Mouse (Mus musculus): ENCODE measurements at regions not wholly inside any gene's neighbourhood (a gene's known extent, or its start where the extent isn't known, plus 50 kb on each side); places are given as distances from the start of the nearest gene placed in this dataset.
A peak's percentile ranks its signal among the peaks of the same experiment; 100 is the strongest.
"Not testable (repeated sequence)": the region's sequence is repeated elsewhere in the genome, so short reads cannot be mapped to it uniquely, and the experiment has no call there.

- H3K4me2 ChIP-seq (ENCODE audit: low read length) = no peak overlapping the region
- WGBS = 17% methylated on average over 2 of the region's 2 CpGs
- H3K4me3 ChIP-seq (replicated peaks; ENCODE audit: low read depth, low read length) = no peak overlapping the region
- DNase-seq = no peak
- H3K4me1 ChIP-seq (ENCODE audit: control insufficient read depth, insufficient read depth, low read length) = no peaks in the 10 kb centered on the region
- H3K9ac ChIP-seq (replicated peaks; ENCODE audit: low read length) = no peak overlapping the region
- no peak overlapping the region for H3K27ac ChIP-seq (replicated peaks; ENCODE audit: low read depth, low read length)
- ATAC-seq (ENCODE audit: low FRiP score, low TSS enrichment) = no peak
- no peaks in the 10 kb centered on the region for H3K27me3 ChIP-seq (ENCODE audit: control insufficient read depth, insufficient read depth, low read length)
- H3K36me3 ChIP-seq (ENCODE audit: control insufficient read depth, insufficient read depth, low read length) = no peaks in the 10 kb centered on the region
- no peaks in the 10 kb centered on the region for H3K9me3 ChIP-seq (ENCODE audit: control insufficient read depth, low read length)
Measured at GRCm38 (mm10) chr9:12062488-12062887, 1157.9 kb upstream of the Cntn5 start.

GRCm38 (mm10) chr9:12052429-12052828 lies 1147.9 kb upstream of the Cntn5 start:
- 57% methylated on average over 1 of the region's 1 CpGs for WGBS
- Histone ChIP-seq H3K27me3 (ENCODE audit: control insufficient read depth, insufficient read depth, low read length) (no peaks in the 10 kb centered on the region), H3K4me3 (replicated peaks; ENCODE audit: low read depth, low read length) (no peak overlapping the region), H3K36me3 (ENCODE audit: control insufficient read depth, insufficient read depth, low read length) (no peaks in the 10 kb centered on the region), H3K4me1 (ENCODE audit: control insufficient read depth, insufficient read depth, low read length) (no peaks in the 10 kb centered on the region), H3K4me2 (ENCODE audit: low read length) (no peak overlapping the region), H3K27ac (replicated peaks; ENCODE audit: low read depth, low read length) (no peak overlapping the region), H3K9ac (replicated peaks; ENCODE audit: low read length) (no peak overlapping the region), H3K9me3 (ENCODE audit: control insufficient read depth, low read length) (no peaks in the 10 kb centered on the region)
- peak; percentile 21 for DNase-seq
- ATAC-seq (ENCODE audit: low FRiP score, low TSS enrichment) = peak; percentile 41; the same call in 1 of the 2 replicates

GRCm38 (mm10) chr9:12015978-12016377 lies 1111.4 kb upstream of the Cntn5 start:
- H3K9ac ChIP-seq (replicated peaks; ENCODE audit: low read length) = no peak overlapping the region
- H3K4me2 ChIP-seq (ENCODE audit: low read length) = no peak overlapping the region
- no peaks in the 10 kb centered on the region for H3K4me1 ChIP-seq (ENCODE audit: control insufficient read depth, insufficient read depth, low read length)
- H3K27me3 ChIP-seq (ENCODE audit: control insufficient read depth, insufficient read depth, low read length) = no peaks in the 10 kb centered on the region
- H3K9me3 ChIP-seq (ENCODE audit: control insufficient read depth, low read length) = no peaks in the 10 kb centered on the region
- H3K27ac ChIP-seq (replicated peaks; ENCODE audit: low read depth, low read length) = no peak overlapping the region
- H3K36me3 ChIP-seq (ENCODE audit: control insufficient read depth, insufficient read depth, low read length) = no peaks in the 10 kb centered on the region
- no peak for DNase-seq
- no peak for ATAC-seq (ENCODE audit: low FRiP score, low TSS enrichment)
- 88% methylated on average over 1 of the region's 1 CpGs for WGBS
- H3K4me3 ChIP-seq (replicated peaks; ENCODE audit: low read depth, low read length) = no peak overlapping the region

GRCm38 (mm10) chr9:11998580-11998979 lies 1094.0 kb upstream of the Cntn5 start:
- ATAC-seq (ENCODE audit: low FRiP score, low TSS enrichment) = no peak
- WGBS = 66% methylated on average over 2 of the region's 2 CpGs
- Histone ChIP-seq H3K36me3 (ENCODE audit: control insufficient read depth, insufficient read depth, low read length) (no peaks in the 10 kb centered on the region), H3K27me3 (ENCODE audit: control insufficient read depth, insufficient read depth, low read length) (no peaks in the 10 kb centered on the region), H3K4me1 (ENCODE audit: control insufficient read depth, insufficient read depth, low read length) (no peaks in the 10 kb centered on the region), H3K9me3 (ENCODE audit: control insufficient read depth, low read length) (no peaks in the 10 kb centered on the region), H3K4me3 (replicated peaks; ENCODE audit: low read depth, low read length) (no peak overlapping the region), H3K4me2 (ENCODE audit: low read length) (no peak overlapping the region), H3K27ac (replicated peaks; ENCODE audit: low read depth, low read length) (no peak overlapping the region), H3K9ac (replicated peaks; ENCODE audit: low read length) (no peak overlapping the region)
- no peak for DNase-seq

GRCm38 (mm10) chr9:11982102-11982882 lies 1077.7 kb upstream of the Cntn5 start:
- no peaks in the 10 kb centered on the region for H3K9me3 ChIP-seq (ENCODE audit: control insufficient read depth, low read length)
- 50% methylated on average over 2 of the region's 2 CpGs for WGBS
- no peak overlapping the region for H3K9ac ChIP-seq (replicated peaks; ENCODE audit: low read length)
- no peaks in the 10 kb centered on the region for H3K4me1 ChIP-seq (ENCODE audit: control insufficient read depth, insufficient read depth, low read length)
- no peak for DNase-seq
- H3K27ac ChIP-seq (replicated peaks; ENCODE audit: low read depth, low read length) = 0 out of 2 replicates have a peak overlapping the region, but pooled peaks have one; percentile 2
- no peaks in the 10 kb centered on the region for H3K27me3 ChIP-seq (ENCODE audit: control insufficient read depth, insufficient read depth, low read length)
- H3K4me3 ChIP-seq (replicated peaks; ENCODE audit: low read depth, low read length) = no peak overlapping the region
- no peak for ATAC-seq (ENCODE audit: low FRiP score, low TSS enrichment)
- H3K36me3 ChIP-seq (ENCODE audit: control insufficient read depth, insufficient read depth, low read length) = no peaks in the 10 kb centered on the region
- no peak overlapping the region for H3K4me2 ChIP-seq (ENCODE audit: low read length)

- ATAC-seq (ENCODE audit: low FRiP score, low TSS enrichment); H3K4me3 ChIP-seq (replicated peaks; ENCODE audit: low read depth, low read length); DNase-seq; H3K4me1 ChIP-seq (ENCODE audit: control insufficient read depth, insufficient read depth, low read length); H3K9ac ChIP-seq (replicated peaks; ENCODE audit: low read length); H3K27me3 ChIP-seq (ENCODE audit: control insufficient read depth, insufficient read depth, low read length); H3K36me3 ChIP-seq (ENCODE audit: control insufficient read depth, insufficient read depth, low read length); H3K9me3 ChIP-seq (ENCODE audit: control insufficient read depth, low read length); H3K4me2 ChIP-seq (ENCODE audit: low read length); H3K27ac ChIP-seq (replicated peaks; ENCODE audit: low read depth, low read length): not testable (repeated sequence)
- 59% methylated on average over 7 of the region's 7 CpGs for WGBS
Measured at GRCm38 (mm10) chr9:11940691-11941480, 1036.3 kb upstream of the Cntn5 start.

- Histone ChIP-seq H3K4me3 (replicated peaks; ENCODE audit: low read depth, low read length) (no peak overlapping the region), H3K4me2 (ENCODE audit: low read length) (no peak overlapping the region), H3K27ac (replicated peaks; ENCODE audit: low read depth, low read length) (no peak overlapping the region), H3K9ac (replicated peaks; ENCODE audit: low read length) (no peak overlapping the region), H3K27me3 (ENCODE audit: control insufficient read depth, insufficient read depth, low read length) (no peaks in the 10 kb centered on the region), H3K9me3 (ENCODE audit: control insufficient read depth, low read length) (no peaks in the 10 kb centered on the region), H3K4me1 (ENCODE audit: control insufficient read depth, insufficient read depth, low read length) (no peaks in the 10 kb centered on the region), H3K36me3 (ENCODE audit: control insufficient read depth, insufficient read depth, low read length) (no peaks in the 10 kb centered on the region)
- WGBS = 47% methylated on average over 2 of the region's 2 CpGs
- ATAC-seq (ENCODE audit: low FRiP score, low TSS enrichment) = no peak
- no peak for DNase-seq
Measured at GRCm38 (mm10) chr9:11939851-11940560, 1035.4 kb upstream of the Cntn5 start.

- H3K4me3 ChIP-seq (replicated peaks; ENCODE audit: low read depth, low read length) = no peak overlapping the region
- no peaks in the 10 kb centered on the region for H3K27me3 ChIP-seq (ENCODE audit: control insufficient read depth, insufficient read depth, low read length)
- no peak overlapping the region for H3K4me2 ChIP-seq (ENCODE audit: low read length)
- no peaks in the 10 kb centered on the region for H3K4me1 ChIP-seq (ENCODE audit: control insufficient read depth, insufficient read depth, low read length)
- no peaks in the 10 kb centered on the region for H3K9me3 ChIP-seq (ENCODE audit: control insufficient read depth, low read length)
- no peak overlapping the region for H3K9ac ChIP-seq (replicated peaks; ENCODE audit: low read length)
- 83% methylated on average over 4 of the region's 4 CpGs for WGBS
- no peak overlapping the region for H3K27ac ChIP-seq (replicated peaks; ENCODE audit: low read depth, low read length)
- DNase-seq = no peak
- H3K36me3 ChIP-seq (ENCODE audit: control insufficient read depth, insufficient read depth, low read length) = no peaks in the 10 kb centered on the region
- ATAC-seq (ENCODE audit: low FRiP score, low TSS enrichment) = no peak
Measured at GRCm38 (mm10) chr9:11925501-11925900, 1020.9 kb upstream of the Cntn5 start.

Measured in midbrain, embryonic 14.5 days (tissue).